Mouse (Mus musculus) stomach, postnatal 0 days (tissue): ENCODE measurements around the gene Nkpd1. TPM values are rescaled to one million over a fixed set of nuclear protein-coding genes. Genes with fewer than 3 reads are reported as not detected.

Experiments
- ATAC-seq: fragments of 200-750 bp; cut with Nextera tagmentation; 2 replicates; pipeline ENCODE4 v1.8.0; 2017; ENCODE audit not compliant: low FRiP score, low TSS enrichment
- DNase-seq: peaks from one replicate; pipeline ENCODE4 v3.0.0-alpha.2; 2016; ENCODE audit warnings: low spot score
- H3K27ac ChIP-seq: fragments of 300-500 bp; sonication (generic); replicated peaks from 2 replicates; pipeline ENCODE4 v1.5.1; 2014; ENCODE audit warnings: mild to moderate bottlenecking, control low read depth
- H3K27me3 ChIP-seq: fragments of 300-500 bp; sonication (generic); 2 replicates; pipeline ENCODE4 v1.6.1; 2014; ENCODE audit warnings: low read length; ENCODE audit not compliant: control insufficient read depth, insufficient read depth
- H3K36me3 ChIP-seq: fragments of 300-500 bp; sonication (generic); 2 replicates; pipeline ENCODE4 v1.6.1; 2014; ENCODE audit warnings: low read length, mixed read lengths; ENCODE audit not compliant: control insufficient read depth, insufficient read depth
- H3K4me1 ChIP-seq: fragments of 300-500 bp; sonication (generic); replicated peaks from 2 replicates; pipeline ENCODE4 v1.6.1; 2014; ENCODE audit warnings: antibody characterized with exemption; ENCODE audit not compliant: control insufficient read depth, insufficient read depth
- H3K4me2 ChIP-seq: fragments of 300-500 bp; sonication (generic); replicated peaks from 2 replicates; pipeline ENCODE4 v1.6.1; 2014; ENCODE audit warnings: low read depth, mild to moderate bottlenecking, control low read depth, moderate library complexity
- H3K4me3 ChIP-seq: fragments of 300-500 bp; sonication (generic); 2 replicates; pipeline ENCODE4 v1.5.1; 2014; ENCODE audit warnings: low read depth, low read length, control low read depth
- H3K9ac ChIP-seq: fragments of 300-500 bp; sonication (generic); 2 replicates; pipeline ENCODE4 v1.6.1; 2014; ENCODE audit warnings: mild to moderate bottlenecking, low read length, control low read depth, mixed read lengths
- H3K9me3 ChIP-seq: fragments of 300-500 bp; sonication (generic); 2 replicates; pipeline ENCODE4 v1.6.1; 2016; ENCODE audit warnings: low read length; ENCODE audit not compliant: control insufficient read depth
- CTCF ChIP-seq: IDR thresholded peaks from 2 replicates; pipeline ENCODE4 v1.5.1; 2016; ENCODE audit warnings: antibody characterized with exemption, low read depth, mild to moderate bottlenecking, moderate library complexity
- EP300 ChIP-seq: optimal IDR thresholded peaks from 2 replicates; pipeline ENCODE3; 2016; ENCODE audit warnings: antibody characterized with exemption
- WGBS: fragments of 180-500 bp; shearing (Covaris S2); extraction: QIAGEN DNeasy Blood & Tissue Kit; methylation state at CpG from one replicate; pipeline ENCODE4 v1.1.7; 2014; 5-methylcytosine and 5-hydroxymethylcytosine counted together
- polyA plus RNA-seq: library from polyadenylated mRNA; unstranded; fragments of >200 nt; fragmentation: Nextera tagmentation; extraction: Ambion mirVana; gene quantifications from 2 replicates; pipeline ENCODE4 v1.2.1, GENCODE M21; 2015

The Nkpd1 gene
- polyA plus RNA-seq, 1 experiment from 2014 or later: 30.8 TPM

DNA sequence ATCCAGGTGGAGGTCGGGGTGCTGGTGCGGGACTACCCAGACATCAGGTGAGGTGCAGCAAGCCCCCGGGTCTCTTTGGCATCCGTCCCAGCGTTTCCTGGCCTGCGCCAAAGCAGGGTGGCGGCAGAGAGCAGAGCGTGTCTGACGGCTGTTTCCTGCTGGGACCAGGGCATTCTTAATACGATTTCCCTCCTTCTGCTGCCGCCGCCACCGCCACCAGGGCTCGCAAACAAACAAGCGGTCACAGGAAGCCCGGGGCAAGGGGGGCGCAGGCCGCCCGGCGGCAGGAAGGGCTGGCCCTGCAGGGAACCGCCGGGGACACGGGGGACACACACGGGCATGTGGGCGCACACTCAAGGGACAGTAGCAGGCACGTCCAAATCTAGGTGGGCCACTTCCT is 25.9 kb upstream of the Nkpd1 start:
- ATAC-seq: peak; percentile 41; the same call in 1 of the 2 replicates
- Histone ChIP-seq H3K36me3 (no peaks in the 10 kb centered on the region), H3K9ac (no peak overlapping the region), H3K4me2 (peak overlapping the region; percentile 23; the same call in 1 of the 2 replicates), H3K4me1 (no peaks in the 10 kb centered on the region), H3K27ac (no peak overlapping the region), H3K27me3 (peaks cover 8% of the 10 kb centered on the region; the same call in 1 of the 2 replicates), H3K9me3 (no peaks in the 10 kb centered on the region), H3K4me3 (0 out of 2 replicates have a peak overlapping the region, but pooled peaks have one; percentile 17)
- TF ChIP-seq CTCF (peak; percentile 50), EP300 (no peak)
- WGBS: 4% methylated on average over 24 of the region's 26 CpGs
- no peak for DNase-seq

GRCm38 (mm10) chr7:19494751-19495474 is 22.7 kb upstream of the Nkpd1 start:
- DNase-seq (no peak), ATAC-seq (no peak)
- no peak overlapping the region for H3K9ac ChIP-seq
- 0 out of 2 replicates have a peak overlapping the region, but pooled peaks have one; percentile 14 for H3K27ac ChIP-seq
- TF ChIP-seq EP300 (no peak), CTCF (no peak)
- H3K27me3 ChIP-seq: 0 out of 2 replicates have a peak, but pooled peaks cover 8% of the 10 kb centered on the region
- H3K36me3 ChIP-seq: no peaks in the 10 kb centered on the region
- H3K9me3 ChIP-seq: no peaks in the 10 kb centered on the region
- H3K4me1 ChIP-seq: no peaks in the 10 kb centered on the region
- 76% methylated on average over 25 of the region's 25 CpGs for WGBS
- H3K4me2 ChIP-seq: no peak overlapping the region
- H3K4me3 ChIP-seq: no peak overlapping the region

GRCm38 (mm10) chr7:19495521-19496213 is 22.0 kb upstream of the Nkpd1 start:
- no peak overlapping the region for H3K27ac ChIP-seq
- DNase-seq: no peak
- H3K9me3 ChIP-seq: no peaks in the 10 kb centered on the region
- 0 out of 2 replicates have a peak, but pooled peaks cover 8% of the 10 kb centered on the region for H3K27me3 ChIP-seq
- H3K4me2 ChIP-seq: no peak overlapping the region
- H3K4me3 ChIP-seq: no peak overlapping the region
- TF ChIP-seq CTCF (no peak), EP300 (no peak)
- no peaks in the 10 kb centered on the region for H3K36me3 ChIP-seq
- H3K4me1 ChIP-seq: no peaks in the 10 kb centered on the region
- ATAC-seq: no peak
- WGBS: 46% methylated on average over 20 of the region's 20 CpGs
- H3K9ac ChIP-seq: no peak overlapping the region

DNA sequence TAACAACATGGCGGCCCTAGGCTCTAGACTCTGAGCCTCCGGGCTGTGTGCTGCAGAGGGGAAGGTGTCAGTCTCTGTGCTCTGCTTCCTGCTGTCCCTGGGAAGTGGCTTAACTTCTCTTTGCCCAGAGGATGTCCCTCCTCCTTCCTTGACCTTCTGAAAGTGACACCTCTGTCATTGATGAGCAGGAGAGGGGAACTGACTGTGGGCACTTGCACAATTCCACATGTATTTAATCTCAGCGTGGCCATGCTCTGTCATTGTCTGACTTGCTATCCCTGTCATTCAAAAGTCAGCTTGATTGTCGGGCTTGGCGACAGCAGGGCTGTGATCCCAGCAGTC is 21.5 kb upstream of the Nkpd1 start:
- Histone ChIP-seq H3K27me3 (0 out of 2 replicates have a peak, but pooled peaks cover 4% of the 10 kb centered on the region), H3K4me2 (no peak overlapping the region), H3K9ac (no peak overlapping the region), H3K4me3 (no peak overlapping the region), H3K27ac (no peak overlapping the region), H3K4me1 (no peaks in the 10 kb centered on the region), H3K9me3 (no peaks in the 10 kb centered on the region), H3K36me3 (no peaks in the 10 kb centered on the region)
- no peak for ATAC-seq
- WGBS: 68% methylated on average over 5 of the region's 5 CpGs
- no peak for TF ChIP-seq CTCF
- TF ChIP-seq EP300: no peak
- DNase-seq: no peak

DNA sequence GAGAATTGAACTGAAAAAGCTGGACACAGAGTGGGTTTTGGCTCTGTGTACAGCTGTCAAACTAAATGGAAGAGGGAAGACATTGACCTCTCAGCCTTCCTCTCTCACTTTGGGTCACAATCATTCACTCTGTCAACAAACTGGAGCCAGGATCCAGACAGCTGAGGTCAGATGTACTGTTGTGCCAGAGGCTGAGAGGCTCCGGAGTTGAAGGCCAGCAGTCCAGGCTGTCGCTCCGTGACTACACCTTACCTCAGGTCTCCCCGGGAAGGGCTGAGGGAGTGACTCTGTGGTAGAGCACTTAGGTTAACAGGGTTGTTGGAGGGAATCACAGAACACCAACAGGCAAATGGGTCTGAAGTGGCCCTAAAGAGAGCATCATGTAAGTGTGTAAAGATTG is 19.3 kb upstream of the Nkpd1 start:
- DNase-seq (no peak), ATAC-seq (no peak)
- Histone ChIP-seq H3K27me3 (no peaks in the 10 kb centered on the region), H3K9me3 (no peaks in the 10 kb centered on the region), H3K27ac (no peak overlapping the region), H3K36me3 (no peaks in the 10 kb centered on the region), H3K4me2 (no peak overlapping the region), H3K4me1 (no peaks in the 10 kb centered on the region), H3K9ac (no peak overlapping the region), H3K4me3 (no peak overlapping the region)
- 51% methylated on average over 4 of the region's 4 CpGs for WGBS
- no peak for TF ChIP-seq EP300
- no peak for TF ChIP-seq CTCF
